Mouse (Mus musculus): Measurements from ENCODE around the gene Ccdc171.
A peak's percentile ranks its signal among the peaks of the same experiment; 100 is the strongest.
"Not testable (repeated sequence)": the region's sequence is repeated elsewhere in the genome, so short reads cannot be mapped to it uniquely, and the experiment has no call there.

Gene Ccdc171

DNA sequence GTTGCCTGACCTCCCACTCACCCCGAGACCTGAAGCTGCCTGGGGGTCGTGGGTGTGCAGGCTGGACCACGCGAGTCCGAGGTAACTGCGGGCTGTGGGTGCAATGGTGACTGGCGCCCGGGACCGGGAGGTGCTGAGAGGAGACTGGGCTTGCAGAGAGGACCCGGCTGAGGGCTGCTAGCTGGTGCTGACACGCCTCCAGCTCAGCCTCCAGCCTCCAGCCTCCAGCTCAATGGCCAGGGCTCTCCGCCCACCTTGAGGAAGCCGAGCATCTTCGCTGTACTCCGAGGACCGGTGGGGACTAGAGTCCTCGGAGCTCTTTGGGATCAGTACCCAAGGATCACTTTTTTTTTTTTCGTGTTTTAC lies 328 bp downstream of the Ccdc171 start:
- peak; percentile 61 for DNase-seq (ENCODE audit: low read depth, low spot score)

DNA sequence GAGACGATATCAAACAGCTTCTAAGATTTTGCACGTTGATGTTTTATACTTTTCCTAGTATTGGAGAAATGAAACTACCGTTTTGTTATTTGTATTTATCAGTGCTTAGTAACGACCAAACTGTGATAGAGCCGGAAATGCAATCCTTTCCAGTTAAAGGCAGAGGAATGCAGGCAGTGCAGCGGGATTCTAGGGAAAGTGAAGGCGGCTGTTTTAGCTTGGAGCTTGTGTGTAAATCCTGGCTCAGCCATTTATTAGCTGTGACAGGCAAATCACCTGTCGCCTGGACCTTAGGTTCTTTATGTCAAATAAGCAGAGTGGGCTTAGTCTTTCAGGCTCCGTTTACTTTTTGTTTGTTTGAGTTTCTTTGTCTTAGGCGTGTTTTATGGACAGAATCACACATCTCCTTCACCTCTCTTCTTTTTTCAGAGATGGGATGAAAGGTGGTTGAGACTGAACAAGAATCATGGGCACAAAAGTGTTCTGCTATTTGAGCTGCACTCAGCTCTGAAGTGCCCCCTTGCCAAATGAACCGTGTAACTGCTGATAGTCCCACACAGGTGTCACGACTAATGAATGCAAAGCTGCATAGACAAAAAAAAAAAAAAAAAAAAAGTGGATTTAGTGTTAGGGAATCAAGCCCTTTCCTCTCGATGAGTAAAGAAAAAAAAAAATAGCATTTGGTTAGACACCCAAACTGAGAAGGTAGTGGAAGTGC lies 1.1 kb downstream of the Ccdc171 start:
- DNase-seq (ENCODE audit: low read depth, low spot score): peak; percentile 33

DNA sequence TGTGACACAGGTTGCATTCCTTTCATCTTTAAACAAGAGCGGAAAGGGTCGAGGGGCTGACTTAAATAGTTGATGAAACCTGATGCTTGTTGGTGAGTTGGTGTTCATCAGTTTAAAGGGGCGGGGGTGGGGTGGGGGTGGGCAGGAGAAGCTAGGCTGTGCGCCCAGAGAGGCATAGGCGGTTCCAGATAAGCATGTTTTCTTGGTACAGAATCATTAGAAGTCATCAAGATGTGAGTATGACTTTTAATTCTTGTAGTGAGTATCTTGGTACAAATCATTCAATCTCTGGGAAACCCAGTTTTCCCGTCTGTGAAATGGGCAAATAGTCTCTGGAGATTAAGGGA lies 1.6 kb downstream of the Ccdc171 start:
- DNase-seq (ENCODE audit: low read depth, low spot score): no peak

DNA sequence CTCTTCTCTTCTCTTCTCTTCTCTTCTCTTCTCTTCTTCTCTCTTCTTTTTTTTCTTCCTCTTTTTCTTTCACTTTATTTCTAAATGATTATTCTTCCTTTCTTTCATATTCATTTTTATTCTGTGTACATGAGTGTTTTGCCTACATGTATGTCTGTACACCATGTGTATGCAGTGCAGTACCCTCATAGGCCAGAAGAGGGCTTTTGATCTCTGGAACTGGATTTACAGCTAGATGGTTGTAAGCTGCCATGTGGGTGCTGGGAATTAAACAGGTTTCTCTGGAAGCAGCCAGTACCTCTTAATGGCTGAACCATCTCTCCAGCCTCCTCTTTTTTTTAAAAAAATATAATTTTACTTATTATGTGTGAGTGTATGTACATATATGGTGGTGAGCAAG lies 2.6 kb downstream of the Ccdc171 start:
- peak; percentile 47 for DNase-seq (ENCODE audit: low read depth, low spot score)

DNA sequence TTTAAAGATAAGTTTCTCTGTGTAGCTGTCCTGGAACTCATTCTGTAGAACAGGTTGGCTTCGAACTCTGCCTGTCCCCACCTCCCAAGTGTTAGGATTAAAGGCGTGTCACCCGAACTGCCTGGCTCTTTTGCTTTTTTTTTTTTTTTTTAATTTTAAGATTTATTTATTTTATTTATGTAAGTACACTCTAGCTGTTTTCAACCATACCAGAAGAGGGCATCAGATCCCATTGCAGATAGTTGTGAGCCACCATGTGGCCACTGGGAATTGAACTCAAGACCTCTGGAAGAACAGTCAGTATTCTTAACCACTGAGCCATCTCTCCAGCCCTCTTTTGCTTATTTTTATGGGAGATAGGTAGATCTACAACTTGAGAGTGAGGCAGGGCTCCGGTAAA lies 4.7 kb downstream of the Ccdc171 start:
- peak; percentile 8 for DNase-seq (ENCODE audit: low read depth, low spot score)

DNA sequence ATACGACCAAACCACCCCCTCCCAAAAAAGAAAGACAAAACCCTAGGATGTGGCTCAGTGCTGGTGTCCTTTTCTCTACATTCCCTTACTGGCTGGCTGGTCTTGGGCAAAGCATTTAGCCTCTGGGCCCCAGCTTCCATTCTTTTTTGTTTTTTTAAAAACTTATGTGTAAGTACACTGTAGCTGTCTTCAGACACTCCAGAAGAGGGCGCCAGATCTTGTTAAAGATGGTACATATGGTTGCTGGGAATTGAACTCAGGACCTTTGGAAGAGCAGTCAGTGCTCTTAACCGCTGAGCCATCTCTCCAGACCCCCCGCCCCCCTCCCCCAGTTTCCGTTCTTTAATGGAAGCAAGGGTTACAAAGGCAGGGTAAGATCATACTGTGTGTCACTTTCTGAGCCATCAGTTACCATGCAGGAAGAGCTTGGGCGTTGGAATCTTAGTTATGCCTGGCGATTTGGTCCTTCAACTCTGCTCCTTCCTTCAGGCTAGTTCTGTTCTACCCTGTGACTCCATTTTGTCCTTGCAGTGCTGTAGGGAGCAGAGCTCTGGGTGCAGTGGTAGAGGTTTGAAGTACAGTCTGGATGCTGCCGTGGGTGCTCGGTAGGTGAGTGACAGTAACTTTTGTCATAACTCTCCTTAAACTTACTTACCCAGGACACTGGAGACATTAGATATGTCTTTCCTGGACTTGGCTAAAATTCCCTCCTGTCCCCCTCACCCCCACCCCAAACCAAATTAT lies 8.0 kb downstream of the Ccdc171 start:
- no peak for DNase-seq (ENCODE audit: low read depth, low spot score)

DNA sequence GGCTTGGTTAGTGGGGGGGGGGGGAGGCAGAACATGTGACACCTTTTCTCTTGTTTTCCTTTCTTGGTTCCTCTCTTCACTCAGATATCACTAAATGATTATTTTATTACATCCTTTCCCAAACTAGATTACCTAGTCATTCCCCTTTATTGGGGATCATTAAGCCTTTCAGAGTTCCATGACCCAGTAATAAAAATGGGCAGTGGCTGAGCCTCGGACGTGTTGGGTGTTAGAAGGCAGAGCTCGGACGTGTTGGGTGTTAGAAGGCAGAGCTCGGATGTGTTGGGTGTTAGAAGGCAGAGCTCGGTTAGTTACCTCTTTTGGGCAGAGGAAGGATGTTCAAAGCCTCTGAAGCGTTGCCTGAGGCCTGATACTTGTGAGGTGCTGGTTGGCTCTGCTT lies 8.7 kb downstream of the Ccdc171 start:
- no peak for DNase-seq (ENCODE audit: low read depth, low spot score)

DNA sequence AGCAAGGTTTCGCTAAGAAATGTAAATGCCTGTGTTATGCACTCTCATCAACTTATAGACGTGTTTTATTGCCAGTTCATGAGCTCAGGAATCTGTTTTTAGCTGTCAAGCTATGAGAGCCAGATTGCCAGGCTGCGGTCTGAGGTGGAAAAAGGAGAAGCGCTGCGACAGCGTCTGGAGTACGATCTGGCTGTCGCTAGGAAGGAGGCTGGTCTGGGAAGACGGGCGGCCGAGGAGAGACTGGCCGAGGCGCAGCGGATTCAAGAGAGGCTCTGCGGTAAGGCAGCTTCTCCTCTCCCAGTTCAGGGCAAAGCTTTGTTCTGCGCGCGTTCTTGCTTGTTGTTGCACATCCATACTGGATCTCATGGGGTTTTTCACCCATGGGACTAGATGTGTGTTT lies 24.2 kb downstream of the Ccdc171 start:
- DNase-seq (ENCODE audit: low read depth, low spot score): peak; percentile 64

DNA sequence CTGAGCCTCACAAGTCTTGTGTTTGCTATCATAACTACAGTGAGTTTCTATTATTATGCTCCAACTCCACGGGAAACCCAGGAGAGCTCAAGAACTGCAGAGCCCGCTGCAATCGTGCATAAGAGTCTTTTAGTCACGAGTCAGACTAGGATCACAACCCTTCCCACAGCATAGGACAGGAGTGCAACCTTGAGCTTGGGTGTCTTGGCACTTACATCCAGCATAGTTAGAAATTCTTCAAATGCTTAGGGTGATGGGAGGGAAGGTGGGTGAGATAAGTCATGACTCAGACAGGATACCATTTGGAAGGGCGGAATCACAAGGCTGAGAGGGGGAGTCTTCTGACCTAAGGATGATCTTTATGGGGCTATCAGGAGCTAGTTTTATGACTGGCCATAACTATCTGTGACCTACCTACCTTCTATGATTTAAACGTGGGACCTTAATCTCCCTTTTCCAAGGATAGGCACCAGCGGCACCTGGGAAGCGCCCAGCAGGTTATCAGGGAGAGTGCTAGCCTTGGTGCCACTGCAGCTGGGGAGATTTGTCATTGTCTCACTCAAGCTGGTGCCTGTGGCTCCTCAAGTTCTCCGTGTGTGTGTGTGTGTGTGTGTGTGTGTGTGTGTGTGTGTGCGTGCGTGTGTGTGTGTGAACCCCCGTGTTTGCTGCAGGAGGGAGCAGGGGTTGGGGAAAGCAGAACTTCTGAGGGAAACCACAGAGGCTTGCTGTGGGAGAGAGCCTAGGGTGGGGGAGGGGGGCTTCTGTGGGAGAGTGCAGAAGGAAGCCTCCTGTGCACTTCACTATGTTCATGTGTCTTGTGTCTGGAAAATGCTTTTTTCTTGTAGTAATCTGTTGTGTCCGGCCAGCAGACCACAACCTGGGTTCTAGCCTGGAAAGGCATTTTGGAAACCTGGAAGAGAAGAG lies 42.1 kb downstream of the Ccdc171 start:
- DNase-seq (ENCODE audit: low read depth, low spot score): peak; percentile 26

DNA sequence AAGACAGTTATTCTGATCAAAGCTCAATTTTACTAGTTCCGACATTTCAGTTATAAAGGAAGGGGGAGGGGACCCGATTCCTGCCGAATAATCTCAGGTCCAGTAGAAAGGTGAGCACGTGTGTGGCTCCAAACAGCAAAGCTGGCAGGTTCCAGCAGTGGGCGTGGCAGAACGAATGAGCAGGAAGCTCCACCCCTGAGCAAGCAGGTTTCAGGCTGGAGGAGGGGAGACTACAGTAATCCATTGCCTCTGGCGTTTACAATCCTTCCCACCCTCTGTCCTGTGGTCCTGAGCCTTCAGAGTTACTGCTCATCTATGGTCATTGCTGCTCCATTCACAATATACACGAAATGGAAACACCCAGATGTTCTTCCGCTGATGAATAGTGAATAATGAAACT lies 42.8 kb downstream of the Ccdc171 start:
- peak; percentile 9 for DNase-seq (ENCODE audit: low read depth, low spot score)

DNA sequence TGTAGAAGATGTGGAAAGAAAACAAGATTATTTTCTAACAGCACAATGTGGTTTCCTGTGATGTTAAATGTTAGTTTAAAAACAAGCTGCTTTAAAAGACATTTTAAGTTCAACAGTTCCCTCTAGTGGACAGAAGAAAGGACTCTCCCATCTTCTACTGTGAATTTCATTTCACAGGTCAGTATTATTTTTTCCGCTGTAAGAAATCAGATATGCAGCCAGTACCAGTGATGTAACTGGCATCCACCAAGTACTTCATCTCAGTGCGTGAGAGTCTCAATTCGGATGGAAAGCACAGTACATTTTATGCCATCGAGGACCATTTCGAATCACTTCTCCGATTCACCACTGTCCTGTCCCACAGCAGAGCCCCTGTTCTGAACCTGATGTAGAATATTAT lies 45.2 kb downstream of the Ccdc171 start:
- peak; percentile 68 for DNase-seq (ENCODE audit: low read depth, low spot score)

DNA sequence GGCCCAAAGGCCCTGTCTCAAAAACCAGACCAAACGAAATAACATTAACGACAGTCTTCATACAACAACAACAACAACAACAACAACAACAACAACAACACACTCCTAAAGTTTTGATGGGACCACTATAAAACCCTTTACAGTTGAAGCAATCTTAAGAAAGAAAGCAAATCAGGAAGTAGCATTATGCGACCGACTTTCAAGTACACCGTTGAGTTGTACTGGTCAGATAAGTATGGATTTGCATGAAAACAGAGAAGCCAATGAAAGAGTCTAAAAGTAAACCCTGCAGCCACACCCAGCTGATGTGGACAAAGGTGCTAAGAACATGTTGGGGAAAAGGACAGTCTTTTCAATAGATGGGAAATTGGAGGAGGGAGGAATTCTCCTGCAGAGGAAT lies 45.7 kb downstream of the Ccdc171 start:
- DNase-seq (ENCODE audit: low read depth, low spot score): no peak

DNA sequence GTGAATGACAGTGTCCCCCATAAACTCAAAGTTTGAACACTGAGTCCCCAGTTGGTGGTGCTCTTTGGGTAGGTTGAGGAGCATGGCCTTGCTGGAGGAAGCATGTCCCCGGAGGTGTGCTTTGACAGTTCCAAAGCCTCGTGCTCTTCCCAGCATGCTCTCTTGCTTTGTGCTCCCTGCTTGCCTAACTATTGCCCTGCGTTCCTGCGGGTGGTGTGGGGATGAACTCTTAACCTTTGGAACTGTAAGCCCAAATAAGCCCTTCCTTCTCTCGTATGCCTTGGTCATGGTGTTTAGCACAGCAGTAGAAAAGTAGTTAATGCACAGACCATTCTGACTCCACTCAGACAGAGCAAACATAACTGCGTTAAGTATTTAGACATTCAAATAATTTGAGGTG lies 47.2 kb downstream of the Ccdc171 start:
- no peak for DNase-seq (ENCODE audit: low read depth, low spot score)

DNA sequence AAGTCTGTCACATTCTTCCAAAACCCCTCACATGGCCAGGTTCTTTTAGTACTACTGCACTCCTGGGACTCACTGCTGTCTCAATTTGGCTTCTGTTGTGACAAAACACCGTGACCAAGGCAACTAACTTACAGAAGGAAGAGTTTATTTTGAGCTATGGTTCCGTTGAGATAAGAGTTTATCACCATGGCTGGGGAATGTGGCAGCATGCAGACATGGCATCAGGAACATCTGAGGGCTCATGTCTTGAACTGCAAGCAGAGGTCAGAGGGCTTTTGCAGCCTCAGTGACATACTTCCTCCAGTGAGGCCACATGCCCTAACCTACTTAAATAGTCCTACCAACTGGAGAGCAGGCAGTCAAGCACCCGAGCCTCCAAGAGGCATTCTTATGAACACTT lies 51.0 kb downstream of the Ccdc171 start:
- no peak for DNase-seq (ENCODE audit: low read depth, low spot score)

DNA sequence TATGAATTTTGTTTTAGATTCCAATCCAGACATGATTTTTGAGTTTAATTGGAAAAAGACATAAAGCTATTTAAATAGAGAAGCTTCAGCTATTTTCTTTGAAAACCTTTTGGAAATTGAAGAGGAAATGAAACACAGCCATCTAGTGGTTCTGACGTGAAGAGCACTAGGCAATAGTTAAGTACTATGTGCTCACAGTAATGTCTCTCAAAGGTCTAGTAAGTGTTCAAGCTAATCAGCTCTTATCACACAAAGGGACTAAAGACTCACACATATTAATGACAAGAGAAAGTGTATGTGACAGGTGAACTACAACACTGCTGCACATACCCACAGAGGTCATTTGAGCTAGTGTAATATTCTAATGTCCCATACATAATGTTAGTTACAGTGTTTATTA lies 54.8 kb downstream of the Ccdc171 start:
- DNase-seq (ENCODE audit: low read depth, low spot score): peak; percentile 59

DNA sequence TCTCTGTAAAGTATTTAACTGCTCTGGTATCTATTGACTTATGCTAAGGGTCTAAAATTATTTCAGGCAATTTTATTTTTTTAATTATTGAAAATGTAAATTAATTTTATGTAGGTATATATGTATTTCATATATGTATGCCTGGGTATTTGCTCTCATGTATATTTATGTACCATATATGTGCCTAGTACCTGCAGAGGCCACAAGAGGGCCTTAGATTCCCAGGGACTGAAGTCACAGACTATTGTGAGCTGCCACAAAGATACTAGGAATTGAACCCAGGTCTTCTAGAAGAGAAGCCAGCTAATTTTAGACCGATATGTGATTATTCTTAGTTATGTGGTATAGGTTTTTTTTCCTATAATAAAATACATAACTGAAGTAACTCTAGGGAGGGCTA lies 62.2 kb downstream of the Ccdc171 start:
- DNase-seq (ENCODE audit: low read depth, low spot score): no peak

DNA sequence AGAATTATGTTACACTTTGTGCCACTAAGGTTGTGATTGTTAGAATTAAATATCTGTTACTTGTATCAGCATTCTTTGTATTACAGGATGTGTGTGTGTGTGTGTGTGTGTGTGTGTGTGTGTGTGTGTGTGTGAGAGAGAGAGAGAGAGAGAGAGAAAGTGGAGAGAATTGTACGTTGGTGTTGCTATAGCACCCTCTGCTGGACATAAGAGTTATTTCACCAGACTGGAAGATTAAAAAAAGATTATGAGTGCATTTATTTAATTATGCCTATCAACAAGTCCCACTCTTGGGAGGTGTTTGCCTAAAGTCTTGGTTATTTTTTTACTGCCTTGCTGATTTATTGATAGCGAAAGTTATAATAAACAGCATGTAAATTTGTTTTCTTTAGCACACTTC lies 71.1 kb downstream of the Ccdc171 start:
- DNase-seq (ENCODE audit: low read depth, low spot score): peak; percentile 55

DNA sequence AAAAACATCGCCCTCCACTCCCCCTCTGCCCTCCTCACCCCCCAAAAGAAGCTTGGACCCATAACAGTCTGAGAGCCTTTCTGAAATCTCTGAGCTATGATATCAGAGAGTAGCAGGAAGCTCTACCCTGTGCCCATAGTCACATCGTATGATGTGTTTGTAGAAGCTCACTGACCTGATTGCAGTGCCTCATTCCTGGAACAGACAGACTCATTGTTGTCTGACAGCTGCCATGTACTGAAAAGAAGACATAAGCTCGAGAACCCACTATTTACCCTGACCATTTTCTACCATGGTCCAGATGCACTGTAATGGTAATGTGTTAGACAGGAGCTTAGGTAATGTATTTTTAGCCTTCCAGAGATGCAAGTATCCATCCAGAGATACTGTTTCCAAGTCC lies 85.8 kb downstream of the Ccdc171 start:
- no peak for DNase-seq (ENCODE audit: low read depth, low spot score)

DNA sequence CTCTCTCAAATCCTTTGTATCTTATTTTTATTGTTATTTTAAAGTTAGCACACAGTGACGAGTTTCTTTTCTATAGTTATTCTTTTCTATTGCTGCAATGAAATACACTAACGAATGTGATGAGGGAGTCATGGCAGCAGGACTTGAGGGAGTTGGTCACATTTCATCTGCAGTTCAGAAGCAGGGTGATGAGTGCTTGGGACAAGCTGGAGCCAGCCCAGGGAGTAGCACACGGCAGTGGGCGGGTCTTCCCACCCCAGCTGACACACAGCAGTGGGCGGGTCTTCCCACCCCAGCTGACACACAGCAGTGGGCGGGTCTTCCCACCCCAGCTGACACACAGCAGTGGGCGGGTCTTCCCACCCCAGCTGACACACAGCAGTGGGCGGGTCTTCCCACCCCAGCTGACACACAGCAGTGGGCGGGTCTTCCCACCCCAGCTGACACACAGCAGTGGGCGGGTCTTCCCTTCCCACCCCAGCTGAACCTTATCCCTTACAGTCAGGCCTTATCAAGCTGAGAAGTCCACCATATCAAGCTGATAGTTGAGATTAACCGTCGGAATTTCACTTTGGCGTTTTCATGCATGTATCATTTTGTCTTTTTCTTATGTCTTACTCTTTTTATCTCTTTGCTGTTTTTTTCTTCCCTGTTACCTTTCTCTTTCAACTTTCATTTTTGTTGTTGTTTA lies 97.8 kb downstream of the Ccdc171 start:
- not testable (repeated sequence) for DNase-seq (ENCODE audit: low read depth, low spot score)

DNA sequence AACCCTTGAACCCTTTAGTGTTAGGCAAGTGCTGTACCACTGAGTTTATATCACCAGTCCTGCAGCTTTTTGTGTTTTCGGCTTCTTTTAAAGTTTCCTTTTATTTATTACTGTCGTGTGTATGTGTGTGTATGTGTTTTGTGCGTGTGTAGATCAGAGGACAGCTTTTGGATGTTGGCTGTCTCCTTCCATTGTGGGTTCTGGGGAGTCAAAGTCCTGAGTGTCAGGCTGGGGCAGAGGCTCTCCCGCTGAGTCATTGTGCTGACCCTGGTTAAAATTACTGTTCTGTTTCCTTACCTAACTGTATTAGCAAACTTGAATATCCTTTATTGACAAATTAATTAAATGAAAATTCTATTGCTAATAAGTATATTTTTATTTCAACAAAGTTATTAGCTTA lies 98.4 kb downstream of the Ccdc171 start:
- no peak for DNase-seq (ENCODE audit: low read depth, low spot score)

DNA sequence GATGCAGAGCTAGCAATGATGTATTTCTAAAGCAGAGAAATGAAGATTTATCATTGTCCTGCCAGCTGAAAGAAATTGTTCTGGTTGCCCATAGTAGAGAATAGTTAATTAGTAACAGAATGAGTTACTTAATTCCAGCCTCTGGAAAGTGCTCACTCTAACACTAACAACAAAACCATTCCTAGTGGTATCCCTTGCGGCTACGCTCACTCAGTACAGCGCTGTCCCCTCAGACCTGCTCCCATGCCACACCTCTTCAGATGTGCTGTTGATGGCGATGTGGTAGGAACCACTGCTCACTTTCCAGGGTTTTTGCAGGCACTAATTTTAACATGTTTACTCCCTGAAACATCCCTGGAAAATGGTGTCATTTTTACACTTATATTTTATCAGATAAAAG lies 126.1 kb downstream of the Ccdc171 start:
- DNase-seq (ENCODE audit: low read depth, low spot score): no peak

DNA sequence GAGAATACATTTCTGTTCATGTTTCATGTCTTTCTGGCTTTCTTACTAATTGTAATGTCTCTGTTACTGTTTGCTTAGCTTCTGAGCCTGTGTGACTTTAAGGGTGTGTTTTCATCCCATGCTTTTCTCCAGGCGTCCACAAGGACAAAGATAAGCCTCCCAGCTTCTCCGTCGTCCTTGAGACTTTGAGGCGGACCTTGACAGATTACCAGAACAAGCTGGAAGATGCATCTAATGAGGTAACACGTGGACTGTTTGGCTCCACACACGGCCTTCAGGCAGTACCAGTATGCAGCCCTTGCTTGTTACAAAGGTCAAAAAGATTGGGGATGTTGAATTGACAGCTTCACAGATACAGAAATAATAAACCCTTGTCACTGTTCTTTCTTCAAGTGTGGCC lies 130.1 kb downstream of the Ccdc171 start:
- no peak for DNase-seq (ENCODE audit: low read depth, low spot score)

Data from brain, adult 2 months (tissue).